Comparison of ENCODE assay signal across 9 mouse cellular contexts in genomic region chr2:28638886-28639285, GRCm38 (mm10). TPM values are rescaled to one million over a fixed set of nuclear protein-coding genes. Genes with fewer than 3 reads are reported as not detected.
A peak's percentile ranks its signal among the peaks of the same experiment; 100 is the strongest.
DNase-seq lines count a peak whose midpoint lies in the region; ATAC-seq lines count a peak whose summit lies in the region.
"Had no signal": no experiment of that assay in that cellular context is flagged by ENCODE, and none has a peak within 500 bp of the region (broad histone marks: within the 10 kb centered on the region; RNA-seq: fewer than 3 reads in every experiment).

No protein-coding gene starts in this region.

- DNase-seq in ovary, postnatal 36 days (ENCODE audit: low spot score), result peak; percentile 37
- DNase-seq in ovary, postnatal 14 days (ENCODE audit: low spot score), result no peak
- DNase-seq in midbrain, embryonic 14.5 days, result peak; percentile 34
- DNase-seq in right cerebral cortex, postnatal 4 days, result no peak
- DNase-seq in gastrocnemius, postnatal 14 days, result no peak
- no peak for DNase-seq in gastrocnemius, postnatal 36 days

- peak overlapping the region; percentile 36 for H3K4me2 ChIP-seq in heart, embryonic 14.5 days (ENCODE audit: low read length)
- H3K4me2 ChIP-seq in limb, embryonic 13.5 days (replicated peaks), result peak overlapping the region; percentile 54
- peak overlapping the region; percentile 27; the same call in 1 of the 2 replicates for H3K4me2 ChIP-seq in midbrain, embryonic 14.5 days (ENCODE audit: low read length)

- 10% methylated on average over 9 of the region's 9 CpGs for WGBS in heart, embryonic 14.5 days
- 6% methylated on average over 9 of the region's 9 CpGs for WGBS in limb, embryonic 13.5 days
- 6% methylated on average over 9 of the region's 9 CpGs for WGBS in midbrain, embryonic 14.5 days

- no peaks in the 10 kb centered on the region for H3K27me3 ChIP-seq in heart, embryonic 14.5 days (ENCODE audit: control insufficient read depth, insufficient read depth, low read length)
- H3K27me3 ChIP-seq in limb, embryonic 13.5 days, result no peaks in the 10 kb centered on the region
- H3K27me3 ChIP-seq in midbrain, embryonic 14.5 days (ENCODE audit: control insufficient read depth, insufficient read depth, low read length), result no peaks in the 10 kb centered on the region

- no peaks in the 10 kb centered on the region for H3K9me3 ChIP-seq in heart, embryonic 14.5 days (ENCODE audit: control insufficient read depth, low read length)
- no peaks in the 10 kb centered on the region for H3K9me3 ChIP-seq in limb, embryonic 13.5 days
- no peaks in the 10 kb centered on the region for H3K9me3 ChIP-seq in midbrain, embryonic 14.5 days (ENCODE audit: control insufficient read depth, low read length)

- no peak overlapping the region for H3K4me3 ChIP-seq in heart, embryonic 14.5 days (ENCODE audit: control insufficient read depth in 1 of 2, insufficient read depth in 1 of 2, low read depth in 1 of 2, low read length in 2 of 2)
- H3K4me3 ChIP-seq in limb, embryonic 13.5 days, result peak overlapping the region; percentile 11
- no peak overlapping the region for H3K4me3 ChIP-seq in midbrain, embryonic 14.5 days (replicated peaks; ENCODE audit: low read depth, low read length)

- no peaks in the 10 kb centered on the region for H3K36me3 ChIP-seq in heart, embryonic 14.5 days (ENCODE audit: control insufficient read depth, insufficient read depth, low read length)
- H3K36me3 ChIP-seq in limb, embryonic 13.5 days, result no peaks in the 10 kb centered on the region
- H3K36me3 ChIP-seq in midbrain, embryonic 14.5 days (ENCODE audit: control insufficient read depth, insufficient read depth, low read length), result no peaks in the 10 kb centered on the region

- peaks cover 0 to 10% of the 10 kb centered on the region in 2 experiments for H3K4me1 ChIP-seq in heart, embryonic 14.5 days (ENCODE audit: control insufficient read depth in 2 of 2, insufficient read depth in 2 of 2, low read length in 2 of 2)
- peaks cover 40% of the 10 kb centered on the region for H3K4me1 ChIP-seq in limb, embryonic 13.5 days
- peaks cover 12% of the 10 kb centered on the region for H3K4me1 ChIP-seq in midbrain, embryonic 14.5 days (ENCODE audit: control insufficient read depth, insufficient read depth, low read length)

- intact Hi-C loops in gastrocnemius, postnatal 14 days (cut with DNase I; ENCODE audit: low total_unique reads), result no loop called here
- intact Hi-C loops in gastrocnemius, postnatal 36 days (cut with DNase I), result no loop called here

- H3K9ac ChIP-seq in heart, embryonic 14.5 days (ENCODE audit: low read length), result no peak overlapping the region
- peak overlapping the region; percentile 45; the same call in 1 of the 2 replicates for H3K9ac ChIP-seq in limb, embryonic 13.5 days
- no peak overlapping the region for H3K9ac ChIP-seq in midbrain, embryonic 14.5 days (replicated peaks; ENCODE audit: low read length)

- no peak for ATAC-seq in heart, embryonic 14.5 days (ENCODE audit: insufficient number of reproducible peaks, insufficient read depth, low FRiP score, low read depth)
- ATAC-seq in limb, embryonic 13.5 days (ENCODE audit: low FRiP score, low read depth), result no peak
- ATAC-seq in midbrain, embryonic 14.5 days (ENCODE audit: low FRiP score, low TSS enrichment), result no peak

- H3K27ac ChIP-seq in heart, embryonic 14.5 days (replicated peaks in 1 of 2; ENCODE audit: control insufficient read depth in 1 of 2, insufficient read depth in 1 of 2, low read depth in 2 of 2, low read length in 2 of 2), result no peak overlapping the region
- no peak overlapping the region; the same call in 1 of the 2 replicates for H3K27ac ChIP-seq in limb, embryonic 13.5 days
- H3K27ac ChIP-seq in midbrain, embryonic 14.5 days (replicated peaks; ENCODE audit: low read depth, low read length), result no peak overlapping the region
- H3K27ac ChIP-seq: macrophage had no signal

RNA-seq across cellular contexts. Expression of gene Tsc1, which starts 2.1 kb away (rescaled TPM):
- 12.9 and 14.9 TPM in 2 replicates for polyA plus RNA-seq in heart, embryonic 14.5 days (2014; fragmentation: Nextera tagmentation; extraction: Ambion mirVana)
- 21.2 and 23.2 TPM in 2 replicates for polyA plus RNA-seq in limb, embryonic 13.5 days (2015; fragmentation: Nextera tagmentation; extraction: Ambion mirVana)
- polyA plus RNA-seq in midbrain, embryonic 14.5 days (2014; fragmentation: Nextera tagmentation; extraction: Ambion mirVana), result 23.0 and 32.9 TPM in 2 replicates
- 10 to 100 TPM; 16.5 to 19.5 TPM for total RNA-seq in gastrocnemius, postnatal 14 days (2021)
- total RNA-seq in gastrocnemius, postnatal 36 days (2021), result 10 to 100 TPM; 30.4 to 35.5 TPM

RNA-seq across cellular contexts. Expression of gene Gfi1b, which starts 17.1 kb away (rescaled TPM):
- 0.23 and 0.43 TPM in 2 replicates for polyA plus RNA-seq in heart, embryonic 14.5 days (2014; fragmentation: Nextera tagmentation; extraction: Ambion mirVana)
- polyA plus RNA-seq in limb, embryonic 13.5 days (2015; fragmentation: Nextera tagmentation; extraction: Ambion mirVana), result 0.65 and 0.98 TPM in 2 replicates
- polyA plus RNA-seq in midbrain, embryonic 14.5 days (2014; fragmentation: Nextera tagmentation; extraction: Ambion mirVana), result 0.12 TPM in 1 of 2 replicates, not detected in the other
- not detected for total RNA-seq in gastrocnemius, postnatal 14 days (2021)
- total RNA-seq in gastrocnemius, postnatal 36 days (2021), result not detected

RNA-seq across cellular contexts. Expression of gene Gtf3c5, which starts 55.3 kb away (rescaled TPM):
- polyA plus RNA-seq in heart, embryonic 14.5 days (2014; fragmentation: Nextera tagmentation; extraction: Ambion mirVana), result 20.0 and 20.7 TPM in 2 replicates
- polyA plus RNA-seq in limb, embryonic 13.5 days (2015; fragmentation: Nextera tagmentation; extraction: Ambion mirVana), result 53.4 and 53.5 TPM in 2 replicates
- polyA plus RNA-seq in midbrain, embryonic 14.5 days (2014; fragmentation: Nextera tagmentation; extraction: Ambion mirVana), result 30.5 and 31.0 TPM in 2 replicates
- total RNA-seq in gastrocnemius, postnatal 14 days (2021), result 1 to 10 TPM; 7.1 to 7.4 TPM
- 1 to 10 TPM; 5.9 to 6.2 TPM for total RNA-seq in gastrocnemius, postnatal 36 days (2021)

Comparison
In these comparisons a context has a peak if more than half of its experiments do, and no peak if none do; other contexts are left out.
1. DNase-seq: peak in ovary, postnatal 36 days (single experiment) and midbrain, embryonic 14.5 days (single experiment); none in ovary, postnatal 14 days (single experiment), right cerebral cortex, postnatal 4 days (single experiment), gastrocnemius, postnatal 14 days (single experiment) and gastrocnemius, postnatal 36 days (0 of 2).
2. Peak in every context shown above with its lines, with median percentiles within 50 percentile points of each other: H3K4me2 ChIP-seq.